Mouse (Mus musculus) right cerebral cortex, adult 18-20 months (tissue): ENCODE results near the gene Pde4b.
"Not testable (repeated sequence)": the region's sequence is repeated elsewhere in the genome, so short reads cannot be mapped to it uniquely, and the experiment has no call there.

Source experiments
- DNase-seq: peaks from one replicate; pipeline ENCODE4 v3.0.0; 2022; ENCODE audit warnings: mixed read lengths

Gene Pde4b

GRCm38 (mm10) chr4:102484738-102485137, 397.4 kb downstream of the Pde4b start:
- DNase-seq: peak; percentile 28

- DNase-seq: no peak
These were observed 399.0 kb downstream of the Pde4b start for GRCm38 (mm10) chr4:102486134-102486920.

- no peak for DNase-seq
These were observed 399.5 kb downstream of the Pde4b start for GRCm38 (mm10) chr4:102486921-102487240.

DNA sequence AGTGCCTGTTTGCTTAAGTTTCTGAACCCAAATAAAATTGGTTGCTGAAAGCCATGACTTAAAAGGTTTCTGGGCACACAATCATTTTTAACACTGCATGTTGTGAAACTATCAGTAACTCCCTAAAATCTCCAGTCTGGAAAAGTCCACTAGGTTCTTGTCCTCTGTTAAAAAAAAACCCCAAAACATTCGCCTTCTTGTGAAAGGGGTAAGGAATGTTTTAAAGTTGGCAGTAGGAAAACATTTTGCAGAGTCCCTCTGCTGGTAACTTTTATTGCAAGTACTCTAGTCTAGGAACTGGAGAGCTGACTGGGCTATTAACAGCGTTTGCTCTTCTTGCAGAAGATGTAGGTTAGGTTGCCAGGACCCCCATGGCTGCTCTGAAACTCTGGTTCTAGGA, 400.7 kb downstream of the Pde4b start:
- no peak for DNase-seq

GRCm38 (mm10) chr4:102491468-102492123, 404.3 kb downstream of the Pde4b start:
- DNase-seq: no peak

GRCm38 (mm10) chr4:102492911-102493310, 405.6 kb downstream of the Pde4b start:
- no peak for DNase-seq

DNA sequence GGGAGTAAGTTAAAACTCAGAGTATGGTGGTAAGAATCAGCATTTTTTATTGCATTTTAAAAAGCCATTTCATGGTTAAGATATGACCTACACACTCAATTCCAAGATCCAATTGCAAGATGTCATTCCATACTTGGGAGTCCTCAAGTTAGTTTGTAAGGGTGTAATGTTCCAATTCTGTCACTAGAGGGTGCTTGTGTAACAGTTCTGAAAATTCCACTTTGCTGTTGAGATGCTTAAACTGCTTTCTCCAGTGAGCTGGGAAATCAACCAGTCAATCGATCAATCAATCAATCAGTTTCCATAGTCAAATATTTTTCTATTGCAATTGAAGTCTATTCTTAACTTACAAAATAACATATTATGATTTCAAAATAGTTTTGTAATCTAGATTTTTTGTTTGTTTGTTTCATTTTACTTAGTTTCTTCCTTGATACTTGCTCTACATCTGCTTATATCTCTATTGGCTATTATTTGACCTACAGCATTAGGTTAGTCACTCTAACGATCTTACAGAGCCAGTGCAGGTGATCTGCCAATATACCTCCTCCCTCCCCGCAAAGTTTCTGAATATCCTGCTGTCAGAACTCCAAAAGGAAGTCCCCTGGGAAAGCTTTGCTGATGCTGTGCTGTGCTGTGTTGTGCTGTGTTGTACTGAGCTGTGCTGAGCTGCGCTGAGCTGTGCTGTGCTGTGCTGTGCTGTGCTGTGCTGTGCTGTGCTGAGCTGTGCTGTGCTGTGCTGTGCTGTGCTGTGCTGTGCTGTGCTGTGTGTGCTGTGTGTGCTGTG, 406.2 kb downstream of the Pde4b start:
- no peak for DNase-seq

DNA sequence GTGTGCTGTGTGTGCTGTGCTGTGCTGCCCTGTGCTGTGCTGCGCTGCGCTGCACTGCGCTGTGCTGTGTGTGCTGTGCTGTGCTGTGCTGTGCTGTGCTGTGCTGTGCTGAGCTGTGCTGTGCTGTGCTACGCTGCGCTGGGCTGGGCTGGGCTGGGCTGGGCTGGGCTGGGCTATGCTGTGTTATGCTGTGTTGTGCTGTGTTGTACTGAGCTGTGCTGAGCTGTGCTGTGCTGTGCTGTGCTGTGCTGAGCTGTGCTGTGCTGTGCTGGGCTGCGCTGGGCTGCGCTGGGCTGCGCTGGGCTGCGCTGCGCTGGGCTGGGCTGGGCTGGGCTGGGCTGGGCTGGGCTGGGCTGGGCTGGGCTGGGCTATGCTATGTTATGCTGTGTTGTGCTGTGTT, 406.9 kb downstream of the Pde4b start:
- not testable (repeated sequence) for DNase-seq

DNA sequence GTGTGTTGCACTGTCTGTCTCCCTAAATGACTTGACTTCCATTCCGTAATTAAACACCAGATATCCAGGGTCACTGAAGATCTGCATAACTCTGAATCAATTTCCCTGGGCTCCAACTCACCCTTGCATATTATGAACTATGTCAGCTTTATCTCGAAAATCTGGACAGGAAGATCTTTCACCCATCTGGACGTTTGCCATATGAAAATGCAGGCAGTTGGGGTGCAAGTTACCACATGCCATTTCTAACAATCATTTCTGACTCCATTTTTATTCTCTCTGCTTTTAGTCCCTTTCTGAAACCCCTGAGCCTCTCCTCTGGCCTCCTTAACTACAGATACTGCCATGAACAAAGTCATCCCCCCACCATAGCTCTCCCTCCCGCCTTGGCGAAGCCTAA, 407.7 kb downstream of the Pde4b start:
- no peak for DNase-seq

- no peak for DNase-seq
These were observed 408.1 kb downstream of the Pde4b start for GRCm38 (mm10) chr4:102495474-102495873.

GRCm38 (mm10) chr4:102496269-102497177, 409.2 kb downstream of the Pde4b start:
- DNase-seq: no peak

DNA sequence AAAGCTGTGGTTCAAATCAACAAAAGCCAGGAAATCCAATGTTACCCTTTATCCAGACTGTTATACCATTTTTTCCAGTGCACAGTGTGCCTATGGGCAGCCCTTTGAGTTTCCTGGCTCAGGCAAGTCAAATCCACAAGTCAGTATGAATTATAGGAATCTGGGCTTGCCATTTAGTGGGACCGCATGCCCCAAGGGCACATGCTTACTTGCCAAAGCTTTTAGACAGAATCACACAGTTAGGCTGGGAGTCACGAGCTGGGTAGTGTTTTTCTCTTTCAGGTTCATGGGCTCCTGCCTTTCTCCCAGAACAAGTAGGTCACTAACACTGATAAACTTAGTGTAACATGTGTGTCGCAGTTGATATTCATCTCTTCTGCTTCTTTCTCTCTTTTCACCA, 409.9 kb downstream of the Pde4b start:
- no peak for DNase-seq

- DNase-seq: no peak
These were observed 411.0 kb downstream of the Pde4b start for GRCm38 (mm10) chr4:102498169-102498919.

GRCm38 (mm10) chr4:102498920-102499316, 411.6 kb downstream of the Pde4b start:
- no peak for DNase-seq

GRCm38 (mm10) chr4:102505714-102506113, 418.4 kb downstream of the Pde4b start:
- no peak for DNase-seq

DNA sequence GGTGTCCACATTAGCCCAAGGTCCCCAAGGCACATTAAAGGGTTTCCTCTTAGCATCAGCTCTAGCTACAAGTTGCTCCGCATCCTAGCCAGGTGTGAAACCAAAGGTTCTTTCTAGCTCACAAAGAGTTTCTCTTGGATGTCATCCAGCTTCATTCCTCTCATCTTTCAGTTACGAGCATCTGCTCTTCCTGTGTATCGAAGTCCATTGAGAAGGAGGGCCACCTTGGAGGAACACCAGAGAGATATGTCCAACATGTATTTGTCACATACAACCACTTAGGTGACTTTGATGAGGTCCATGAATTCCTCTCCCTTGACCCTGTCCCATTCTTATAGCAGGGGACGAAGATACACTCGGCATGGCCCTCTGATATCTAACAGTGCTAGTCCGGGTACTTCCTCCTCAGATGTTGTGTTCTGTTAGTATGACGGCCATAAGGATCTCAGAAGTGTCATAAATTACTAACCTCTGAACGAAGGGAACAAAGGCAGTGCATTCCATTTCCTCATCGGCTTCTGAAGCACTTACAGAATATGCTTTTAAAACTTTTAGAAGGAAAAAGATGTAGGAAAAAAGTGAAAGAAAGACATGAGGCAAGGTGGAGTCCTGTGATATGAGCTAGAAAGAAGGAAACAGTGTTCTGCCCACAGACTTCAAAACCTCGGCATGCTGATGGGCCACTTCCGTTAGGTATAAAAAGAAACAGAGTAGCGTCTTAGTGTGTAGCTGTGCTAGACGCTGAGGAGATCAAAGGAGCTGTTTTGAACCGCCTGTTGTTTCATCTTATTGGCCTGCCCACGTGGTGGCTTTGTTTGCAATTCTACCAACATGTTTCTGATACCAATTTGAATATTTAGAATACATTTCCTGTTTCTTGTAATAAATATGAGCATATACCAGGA, 419.3 kb downstream of the Pde4b start:
- DNase-seq: no peak

GRCm38 (mm10) chr4:102507344-102507743, 420.0 kb downstream of the Pde4b start:
- no peak for DNase-seq

- no peak for DNase-seq
These were observed 420.4 kb downstream of the Pde4b start for GRCm38 (mm10) chr4:102507753-102508152.

- no peak for DNase-seq
These were observed 422.7 kb downstream of the Pde4b start for GRCm38 (mm10) chr4:102510061-102510460.

DNA sequence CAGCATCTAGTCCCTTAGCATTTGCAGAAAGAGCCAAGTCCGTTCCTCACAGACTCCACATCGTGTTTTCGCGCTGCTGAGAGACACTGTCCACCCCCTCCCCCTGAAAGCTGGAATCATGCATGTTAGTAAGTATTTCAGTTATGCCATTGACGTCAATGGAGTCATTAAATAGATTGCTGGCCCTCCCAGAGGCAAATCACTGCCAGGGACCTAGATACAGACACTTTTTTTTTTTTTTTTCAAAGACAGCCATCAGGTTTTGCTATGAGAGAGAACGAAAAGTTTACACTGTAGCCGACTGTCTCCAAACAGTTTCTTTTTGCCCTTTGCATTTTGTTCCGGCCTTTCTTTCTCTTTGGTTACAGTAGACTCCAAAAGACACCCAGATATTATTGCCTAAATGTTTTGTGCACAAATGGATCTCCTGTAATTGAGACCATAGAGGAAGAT, 423.6 kb downstream of the Pde4b start:
- peak; percentile 78 for DNase-seq

GRCm38 (mm10) chr4:102511511-102511910, 424.2 kb downstream of the Pde4b start:
- peak; percentile 82 for DNase-seq
